Mouse (Mus musculus) embryo, embryonic 10.5 days (tissue): Measurements from ENCODE around the gene Megf8.

Source experiments
- DNase-seq: peaks from one replicate; pipeline ENCODE4 v3.0.0-alpha.2; 2015; ENCODE audit warnings: low spot score

Gene Megf8

GRCm38 (mm10) chr7:25406468-25406867 lies 89.5 kb downstream of the Megf8 start:
- DNase-seq, result no peak

GRCm38 (mm10) chr7:25409114-25409760 lies 92.3 kb downstream of the Megf8 start:
- DNase-seq, result peak; percentile 59

DNA sequence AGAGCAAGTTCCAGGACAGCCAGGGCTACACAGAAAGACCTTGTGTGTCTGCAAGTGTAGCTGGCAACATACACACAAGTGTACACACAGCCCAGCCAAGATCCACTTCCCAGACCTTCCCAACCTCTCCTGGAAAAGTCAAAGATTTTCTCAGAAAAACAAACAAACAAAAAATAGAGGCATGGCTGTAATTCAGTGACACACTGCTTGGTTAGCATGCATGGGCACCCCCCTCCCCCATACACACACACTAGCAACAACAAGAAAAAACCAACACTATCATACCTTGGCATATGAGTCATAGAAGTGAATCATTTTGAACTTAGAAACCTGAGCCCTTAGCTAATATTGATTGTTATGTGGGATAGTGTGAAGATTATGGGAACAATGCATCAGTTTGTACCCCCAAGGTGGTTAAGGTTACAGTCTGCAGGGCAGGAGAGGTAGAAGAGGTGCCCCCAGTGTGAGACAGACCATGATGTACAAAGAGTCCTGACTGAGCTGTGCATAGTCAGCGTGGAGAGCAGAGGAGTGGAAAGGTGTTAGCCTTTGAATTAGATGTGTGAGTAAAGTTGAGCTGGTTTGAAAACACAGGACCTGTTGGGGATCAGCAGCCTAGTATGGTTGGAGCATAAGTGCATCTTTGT lies 94.1 kb downstream of the Megf8 start:
- no peak for DNase-seq

DNA sequence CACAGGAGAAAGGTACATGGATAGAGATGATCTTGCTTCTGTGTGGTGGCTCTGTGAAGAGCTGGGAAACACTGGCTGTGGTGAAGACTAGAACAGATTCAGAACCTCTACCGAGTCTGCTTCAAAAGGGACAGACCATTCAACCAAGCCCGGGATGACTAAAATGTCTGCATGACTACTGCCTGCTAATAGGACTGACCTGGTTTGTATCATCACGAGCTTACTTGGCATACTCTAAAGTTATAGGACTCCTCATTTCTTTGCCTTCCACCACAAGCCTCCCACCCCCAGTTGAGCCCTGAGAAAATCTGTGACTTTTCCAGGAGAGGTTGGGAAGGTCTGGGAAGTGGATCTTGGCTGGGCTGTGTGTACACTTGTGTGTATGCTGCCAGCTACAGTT lies 94.9 kb downstream of the Megf8 start:
- DNase-seq, result no peak

DNA sequence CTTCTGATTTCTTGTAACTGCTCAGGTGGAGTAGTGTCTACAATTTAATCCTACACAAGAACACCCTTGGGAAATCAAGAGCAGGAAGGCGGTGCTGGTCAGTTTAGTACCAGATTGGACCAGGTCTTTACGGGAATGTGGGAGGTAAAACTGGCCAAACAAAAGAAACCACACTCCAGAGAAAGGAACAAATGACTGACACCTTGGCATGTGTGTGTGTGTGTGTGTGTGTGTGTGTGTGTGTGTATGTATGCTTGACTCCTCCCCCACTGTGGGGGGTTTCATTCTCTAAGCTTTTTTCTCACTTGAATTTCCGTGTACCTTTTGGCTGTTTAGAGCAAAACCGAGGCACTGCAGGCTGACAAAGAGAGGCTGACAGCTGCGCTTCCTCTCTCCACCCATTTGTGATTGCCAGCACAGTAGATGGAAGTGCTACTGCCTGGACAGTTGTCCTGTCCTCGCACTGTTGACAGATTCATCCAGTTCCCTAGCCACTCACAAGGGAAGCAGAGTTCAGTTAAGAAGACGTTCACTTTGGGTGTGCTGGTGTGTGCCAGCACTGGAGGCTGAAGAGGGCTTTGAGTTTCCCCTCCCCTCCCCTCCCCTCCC lies 96.0 kb downstream of the Megf8 start, which contains the start of gene Cxcl17:
TSS of gene Cxcl17 (minus strand) at position 54 of the 609 bp plus-strand sequence.
- DNase-seq, result no peak
